Mouse (Mus musculus) hindbrain, embryonic 16.5 days (tissue): Measurements from ENCODE around the gene Adam17. TPM values are rescaled to one million over a fixed set of nuclear protein-coding genes. Genes with fewer than 3 reads are reported as not detected.
A peak's percentile ranks its signal among the peaks of the same experiment; 100 is the strongest.

Source experiments
- ATAC-seq: fragments of 200-750 bp; cut with Nextera tagmentation; 2 replicates; pipeline ENCODE4 v1.8.0; 2017; ENCODE audit warnings: moderate TSS enrichment, moderate library complexity
- H3K27ac ChIP-seq: fragments of 300-500 bp; sonication (generic); 2 replicates; pipeline ENCODE4 v1.5.1; 2014; ENCODE audit warnings: low read depth, mild to moderate bottlenecking, control low read depth, low read length, moderate library complexity
- H3K27me3 ChIP-seq: fragments of 300-500 bp; sonication (generic); replicated peaks from 2 replicates; pipeline ENCODE4 v1.6.1; 2014; ENCODE audit warnings: low read length; ENCODE audit not compliant: control insufficient read depth, insufficient read depth
- H3K36me3 ChIP-seq: fragments of 300-500 bp; sonication (generic); 2 replicates; pipeline ENCODE4 v1.6.1; 2014; ENCODE audit warnings: mild to moderate bottlenecking, low read length, moderate library complexity, mixed read lengths; ENCODE audit not compliant: control insufficient read depth, insufficient read depth
- H3K4me1 ChIP-seq: fragments of 300-500 bp; sonication (generic); 2 replicates; pipeline ENCODE4 v1.6.1; 2014; ENCODE audit warnings: low read depth, low read length; ENCODE audit not compliant: control insufficient read depth, insufficient read depth
- H3K4me2 ChIP-seq: fragments of 300-500 bp; sonication (generic); 2 replicates; pipeline ENCODE4 v1.6.1; 2014; ENCODE audit warnings: mild to moderate bottlenecking, low read length, control low read depth, moderate library complexity
- H3K4me3 ChIP-seq: fragments of 300-500 bp; sonication (generic); 2 replicates; pipeline ENCODE4 v1.5.1; 2014; ENCODE audit warnings: mild to moderate bottlenecking, low read length, control low read depth, moderate library complexity
- H3K9ac ChIP-seq: fragments of 300-500 bp; sonication (generic); 2 replicates; pipeline ENCODE4 v1.6.1; 2014; ENCODE audit warnings: low read depth, mild to moderate bottlenecking, control low read depth, low read length, moderate library complexity
- H3K9me3 ChIP-seq: fragments of 300-500 bp; sonication (generic); 2 replicates; pipeline ENCODE4 v1.6.1; 2014; ENCODE audit warnings: mild to moderate bottlenecking, low read length, moderate library complexity; ENCODE audit not compliant: control insufficient read depth
- WGBS: fragments of 180-500 bp; shearing (Covaris S2); extraction: QIAGEN DNeasy Blood & Tissue Kit; methylation state at CpG from one replicate; pipeline ENCODE4 v1.1.7; 2014; 5-methylcytosine and 5-hydroxymethylcytosine counted together
- polyA plus RNA-seq: library from polyadenylated mRNA; unstranded; fragments of >200 nt; fragmentation: Nextera tagmentation; extraction: Ambion mirVana; gene quantifications from 2 replicates; pipeline ENCODE4 v1.2.1, GENCODE M21; 2015

Gene Adam17
- polyA plus RNA-seq, 1 experiment from 2014 or later, result 17.0 TPM

DNA sequence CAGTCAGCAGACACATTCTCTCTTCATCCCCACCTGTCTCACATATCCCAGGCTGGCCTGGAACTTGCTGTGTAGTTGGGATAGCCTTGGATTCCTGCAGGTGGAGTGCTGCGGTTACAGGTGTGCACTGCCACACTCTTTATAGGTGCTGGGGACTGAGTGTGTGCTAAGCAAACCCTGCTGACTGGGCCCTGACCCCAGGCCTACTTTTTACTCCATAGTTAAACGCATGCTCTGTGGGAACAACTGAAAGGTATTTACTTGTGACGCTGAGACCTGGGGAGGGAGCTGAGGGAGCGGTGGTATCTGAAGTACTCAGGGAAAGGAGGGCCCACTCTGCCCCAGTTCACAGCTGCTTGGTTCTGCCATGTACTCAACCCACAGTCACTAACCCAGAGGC, 51.1 kb downstream of the Adam17 start:
- peaks cover 17% of the 10 kb centered on the region for H3K36me3 ChIP-seq
- H3K27ac ChIP-seq, result no peak overlapping the region
- no peaks in the 10 kb centered on the region for H3K9me3 ChIP-seq
- ATAC-seq, result no peak
- no peak overlapping the region for H3K4me2 ChIP-seq
- H3K4me3 ChIP-seq, result no peak overlapping the region
- 82% methylated on average over 4 of the region's 4 CpGs for WGBS
- H3K9ac ChIP-seq, result no peak overlapping the region
- no peaks in the 10 kb centered on the region for H3K4me1 ChIP-seq
- H3K27me3 ChIP-seq, result no peaks in the 10 kb centered on the region

DNA sequence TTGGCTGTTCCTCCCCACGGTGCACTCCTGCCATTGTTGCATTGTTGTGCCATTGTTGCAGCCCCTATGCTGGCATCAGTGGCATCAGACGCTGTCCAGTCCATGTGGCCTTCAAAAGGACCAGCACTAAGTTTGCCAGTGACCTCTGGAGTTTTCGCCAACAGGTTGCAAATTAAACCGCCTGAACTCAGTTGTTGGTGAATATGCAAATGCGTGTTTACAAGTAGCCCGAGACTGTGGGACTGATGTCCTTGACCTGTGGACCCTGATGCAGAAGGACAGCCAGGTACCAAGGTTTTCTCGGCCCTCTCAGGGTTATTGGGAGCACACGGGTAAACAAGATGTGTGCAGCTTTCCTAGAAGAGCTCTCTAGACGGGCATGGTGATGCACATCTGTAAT, 52.3 kb downstream of the Adam17 start:
- Histone ChIP-seq H3K36me3 (peaks cover 14% of the 10 kb centered on the region), H3K4me3 (no peak overlapping the region), H3K27ac (no peak overlapping the region), H3K9ac (no peak overlapping the region), H3K4me2 (no peak overlapping the region), H3K27me3 (no peaks in the 10 kb centered on the region), H3K4me1 (peaks cover 5% of the 10 kb centered on the region; the same call in 1 of the 2 replicates), H3K9me3 (no peaks in the 10 kb centered on the region)
- no peak for ATAC-seq
- WGBS, result 83% methylated on average over 9 of the region's 9 CpGs

DNA sequence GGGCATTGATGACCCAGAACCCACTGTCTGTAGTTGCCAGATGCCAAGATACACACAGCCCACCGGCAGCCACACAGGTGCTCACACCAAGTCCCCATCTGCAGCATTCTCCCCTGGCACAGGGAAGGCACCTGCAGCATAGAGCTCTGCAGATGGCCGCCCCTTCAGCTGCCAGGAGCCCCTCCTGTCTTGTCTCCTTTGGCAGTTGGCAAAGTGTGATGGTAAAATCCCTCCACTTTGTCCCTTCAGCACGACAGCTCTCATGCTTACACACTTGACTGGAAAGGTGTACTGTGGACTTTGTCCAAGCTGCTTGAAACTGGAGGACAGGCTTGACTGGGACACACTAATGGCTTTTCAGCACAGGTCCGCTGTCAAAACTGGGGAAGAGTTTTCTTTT, 53.1 kb downstream of the Adam17 start:
- Histone ChIP-seq H3K9me3 (no peaks in the 10 kb centered on the region), H3K4me3 (no peak overlapping the region), H3K27ac (no peak overlapping the region), H3K9ac (0 out of 2 replicates have a peak overlapping the region, but pooled peaks have one; percentile 39), H3K4me1 (peaks cover 9% of the 10 kb centered on the region), H3K4me2 (no peak overlapping the region), H3K27me3 (no peaks in the 10 kb centered on the region), H3K36me3 (peaks cover 11% of the 10 kb centered on the region)
- no peak for ATAC-seq
- 88% methylated on average over 4 of the region's 4 CpGs for WGBS

DNA sequence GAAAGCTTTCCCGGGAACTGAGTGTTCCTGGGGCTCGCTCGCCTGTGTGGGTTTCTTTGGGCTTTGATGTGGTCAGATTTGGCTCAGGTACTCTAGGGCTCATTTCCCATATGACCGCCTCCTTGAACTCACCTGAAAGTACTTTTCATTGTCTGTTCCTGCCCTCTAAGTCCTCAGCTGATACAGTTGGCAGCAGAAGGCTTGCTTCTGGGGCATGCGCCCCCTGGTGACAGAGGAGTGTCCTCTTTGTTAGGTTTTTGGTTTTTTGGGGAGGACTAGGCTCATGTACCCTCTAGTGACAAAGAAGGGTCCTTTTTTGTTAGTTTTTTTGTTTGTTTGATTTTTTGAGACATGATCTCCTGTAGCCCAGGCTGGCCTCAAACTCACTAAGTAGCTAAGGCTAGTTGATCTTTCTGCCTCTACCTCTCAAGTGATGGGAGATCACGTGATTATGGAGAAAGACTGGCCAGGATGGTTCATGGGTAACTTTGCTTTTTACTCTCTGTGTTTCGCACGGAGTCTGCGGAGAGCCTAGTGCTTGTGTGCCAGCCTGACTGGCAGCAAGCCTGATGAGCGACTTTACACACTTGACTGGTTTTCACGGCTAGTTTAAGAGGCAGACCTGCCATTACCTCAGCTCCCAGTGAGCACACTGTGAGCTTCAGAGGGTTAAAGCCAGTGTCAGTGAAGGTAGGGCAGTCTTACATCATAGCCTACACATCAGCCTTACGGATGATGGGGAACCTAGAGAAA, 55.1 kb downstream of the Adam17 start:
- peaks cover 9% of the 10 kb centered on the region for H3K4me1 ChIP-seq
- H3K4me3 ChIP-seq, result no peak overlapping the region
- 65% methylated on average over 12 of the region's 12 CpGs for WGBS
- H3K27ac ChIP-seq, result no peak overlapping the region
- no peaks in the 10 kb centered on the region for H3K27me3 ChIP-seq
- no peak overlapping the region for H3K9ac ChIP-seq
- no peaks in the 10 kb centered on the region for H3K9me3 ChIP-seq
- H3K36me3 ChIP-seq, result peaks cover 11% of the 10 kb centered on the region; the same call in 1 of the 2 replicates
- ATAC-seq, result no peak
- H3K4me2 ChIP-seq, result no peak overlapping the region

DNA sequence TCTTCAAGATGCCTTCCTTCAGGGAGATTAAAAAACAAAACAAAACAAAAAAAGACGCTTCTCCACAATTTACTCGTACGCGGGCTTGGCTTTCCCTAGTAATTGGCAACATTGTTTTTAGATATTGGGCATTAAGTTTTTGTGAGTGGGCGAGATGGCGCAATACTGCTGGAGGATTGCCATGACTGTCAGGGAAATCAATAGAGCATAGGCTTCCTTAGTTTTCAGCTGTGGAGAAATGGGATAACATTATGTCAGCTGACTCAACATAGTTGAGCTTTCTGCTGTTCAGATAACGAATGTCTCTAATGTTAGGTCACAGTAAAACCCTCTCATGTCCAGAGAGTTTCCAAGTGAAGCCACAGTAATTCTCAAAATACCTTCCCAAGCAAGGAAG, 56.6 kb downstream of the Adam17 start:
- H3K9ac ChIP-seq, result peak overlapping the region; percentile 81
- H3K4me3 ChIP-seq, result peak overlapping the region; percentile 54
- H3K36me3 ChIP-seq, result peaks cover 13% of the 10 kb centered on the region; the same call in 1 of the 2 replicates
- 28% methylated on average over 7 of the region's 7 CpGs for WGBS
- H3K9me3 ChIP-seq, result no peaks in the 10 kb centered on the region
- no peak overlapping the region for H3K27ac ChIP-seq
- no peaks in the 10 kb centered on the region for H3K27me3 ChIP-seq
- peaks cover 9% of the 10 kb centered on the region for H3K4me1 ChIP-seq
- ATAC-seq, result no peak
- peak overlapping the region; percentile 70 for H3K4me2 ChIP-seq

DNA sequence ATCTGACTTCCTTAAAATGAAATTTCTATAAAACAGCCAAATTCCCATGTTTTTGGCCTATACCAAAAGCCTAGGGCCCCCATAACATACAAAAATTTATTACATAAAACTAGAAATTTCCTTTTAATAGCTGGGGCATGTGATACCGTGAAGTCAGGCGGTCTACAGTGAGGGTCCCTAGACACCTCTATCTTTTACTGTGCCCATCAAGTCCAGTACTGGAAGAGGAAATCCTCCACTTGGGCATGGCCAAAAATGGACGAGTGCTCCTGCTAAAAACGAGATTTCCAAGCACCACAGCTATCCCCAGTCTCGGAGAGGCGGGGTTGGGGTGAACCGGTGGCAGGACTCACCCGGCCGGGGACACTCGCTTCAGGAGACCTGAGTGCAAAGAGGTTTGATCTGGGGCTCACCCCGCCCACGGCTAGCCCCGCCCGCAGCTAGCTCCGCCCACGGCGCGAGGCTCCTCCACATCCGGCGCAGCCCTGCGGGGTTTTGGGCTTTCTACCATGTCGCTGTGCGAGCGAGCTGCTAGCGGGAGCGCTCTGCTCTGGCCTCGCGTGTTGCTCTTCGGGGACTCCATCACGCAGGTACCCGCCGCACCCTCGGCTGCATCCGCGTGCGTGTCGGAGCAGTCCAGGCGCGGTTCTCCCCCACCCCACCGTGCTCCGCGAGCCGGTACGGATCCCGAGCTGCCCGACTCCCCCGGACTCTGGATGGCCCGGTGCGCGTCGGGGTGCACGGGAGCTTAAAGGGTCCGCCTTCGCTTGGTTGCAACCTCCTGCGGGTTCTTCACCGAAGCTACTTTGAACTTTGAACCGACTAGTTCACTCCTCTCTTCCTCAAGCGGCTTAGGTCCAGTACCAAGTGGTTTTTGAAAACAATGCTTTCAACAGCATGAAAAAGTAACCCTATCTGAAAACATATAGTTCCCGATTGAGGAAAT, 57.2 kb downstream of the Adam17 start, which contains the start of gene Iah1:
Iah1 (plus strand) TSS at position 467 of the 946 bp plus-strand sequence.
- Histone ChIP-seq H3K4me2 (peak within 1 kb of the TSS; percentile 70), H3K27me3 (no peaks in the 10 kb centered on the region), H3K9ac (peak within 1 kb of the TSS; percentile 81), H3K9me3 (no peaks in the 10 kb centered on the region), H3K4me3 (peak within 1 kb of the TSS; percentile 54), H3K36me3 (peaks cover 14% of the 10 kb centered on the region), H3K4me1 (peaks cover 9% of the 10 kb centered on the region), H3K27ac (peak within 1 kb of the TSS; percentile 41)
- ATAC-seq, result peak; percentile 91
- 2% methylated on average over 54 of the region's 59 CpGs for WGBS

DNA sequence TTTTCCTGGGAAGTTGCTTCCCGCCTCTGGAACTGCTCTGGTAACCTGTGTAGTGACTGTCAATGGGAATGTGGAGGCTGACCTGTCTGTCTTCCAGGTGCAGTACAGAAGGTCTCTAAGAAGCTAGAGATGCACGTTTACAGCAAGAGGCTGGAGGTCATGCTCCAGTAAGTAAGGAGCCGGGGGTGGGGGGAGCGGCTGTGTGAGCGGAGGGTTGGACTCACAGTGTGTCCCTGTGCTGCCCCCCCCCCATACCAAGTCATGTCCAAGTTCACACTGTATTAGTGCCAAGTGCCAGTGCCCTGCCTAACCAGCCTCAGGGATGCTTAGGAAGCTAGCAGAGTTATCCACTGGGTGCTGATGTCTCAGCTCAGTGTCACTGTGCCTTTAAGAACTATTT, 61.2 kb downstream of the Adam17 start:
- no peak for ATAC-seq
- Histone ChIP-seq H3K27me3 (no peaks in the 10 kb centered on the region), H3K4me2 (no peak overlapping the region), H3K9me3 (no peaks in the 10 kb centered on the region), H3K27ac (no peak overlapping the region), H3K36me3 (peaks cover 36% of the 10 kb centered on the region), H3K4me3 (no peak overlapping the region), H3K9ac (no peak overlapping the region), H3K4me1 (peaks cover 9% of the 10 kb centered on the region)
- WGBS, result 90% methylated on average over 5 of the region's 5 CpGs

DNA sequence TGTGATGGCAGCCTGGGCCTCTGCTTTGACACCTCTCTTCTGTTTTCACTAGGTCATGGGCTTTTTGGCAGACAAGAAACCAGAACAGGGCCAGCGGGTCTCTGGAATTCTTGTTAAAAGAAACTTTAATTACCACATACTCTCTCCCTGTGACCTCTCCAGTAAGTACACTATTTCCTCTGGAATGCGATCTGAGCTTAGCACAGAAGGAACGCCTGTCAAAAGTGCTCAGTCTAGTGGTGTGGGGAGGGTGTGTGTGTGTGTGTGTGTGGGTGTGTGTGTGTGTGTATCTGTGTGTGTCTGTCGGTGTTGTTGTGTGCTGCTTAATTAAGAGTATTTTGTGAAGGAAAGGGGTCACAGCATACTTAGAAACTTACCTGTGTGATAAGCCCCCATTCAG, 66.7 kb downstream of the Adam17 start:
- Histone ChIP-seq H3K9me3 (no peaks in the 10 kb centered on the region), H3K9ac (no peak overlapping the region), H3K27ac (no peak overlapping the region), H3K36me3 (peaks cover 58% of the 10 kb centered on the region), H3K4me1 (no peaks in the 10 kb centered on the region), H3K4me2 (no peak overlapping the region), H3K4me3 (no peak overlapping the region), H3K27me3 (no peaks in the 10 kb centered on the region)
- ATAC-seq, result no peak
- whole genome bisulfite sequencing, result 91% methylated on average over 4 of the region's 4 CpGs

DNA sequence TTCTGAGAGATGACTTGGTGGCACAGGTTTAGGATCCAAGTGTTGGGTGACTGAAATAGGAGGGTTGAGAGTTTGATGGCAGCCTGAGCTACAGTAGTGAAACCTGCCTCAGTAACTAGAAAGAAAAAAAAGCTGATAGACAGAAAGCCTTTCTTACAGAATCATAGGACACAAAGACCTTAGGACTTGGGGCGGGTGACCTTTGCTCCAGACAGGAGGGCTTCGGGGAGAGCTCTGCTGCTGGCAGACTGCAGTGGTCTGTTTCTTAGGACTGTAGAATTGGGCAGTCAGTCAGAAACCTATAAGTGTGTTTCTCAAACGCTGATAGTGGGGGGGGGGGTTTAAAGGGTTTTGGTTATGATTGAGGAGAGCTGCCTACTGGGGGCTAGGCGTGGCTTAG, 67.7 kb downstream of the Adam17 start:
- Histone ChIP-seq H3K4me2 (no peak overlapping the region), H3K36me3 (peaks cover 58% of the 10 kb centered on the region), H3K9ac (no peak overlapping the region), H3K4me1 (no peaks in the 10 kb centered on the region), H3K27ac (no peak overlapping the region), H3K9me3 (no peaks in the 10 kb centered on the region), H3K27me3 (no peaks in the 10 kb centered on the region), H3K4me3 (no peak overlapping the region)
- WGBS, result 87% methylated on average over 4 of the region's 4 CpGs
- no peak for ATAC-seq
